Mouse (Mus musculus) right cerebral cortex, adult 2 months (tissue): ENCODE results near the gene 4930519G04Rik.
"Not testable (repeated sequence)": the region's sequence is repeated elsewhere in the genome, so short reads cannot be mapped to it uniquely, and the experiment has no call there.

Experiments used
- DNase-seq, 2 experiments: peaks; one replicate each; pipeline ENCODE4 v3.0.0; 2021 to 2022; ENCODE audit warnings: low spot score in 2 of 2

4930519G04Rik gene

DNA sequence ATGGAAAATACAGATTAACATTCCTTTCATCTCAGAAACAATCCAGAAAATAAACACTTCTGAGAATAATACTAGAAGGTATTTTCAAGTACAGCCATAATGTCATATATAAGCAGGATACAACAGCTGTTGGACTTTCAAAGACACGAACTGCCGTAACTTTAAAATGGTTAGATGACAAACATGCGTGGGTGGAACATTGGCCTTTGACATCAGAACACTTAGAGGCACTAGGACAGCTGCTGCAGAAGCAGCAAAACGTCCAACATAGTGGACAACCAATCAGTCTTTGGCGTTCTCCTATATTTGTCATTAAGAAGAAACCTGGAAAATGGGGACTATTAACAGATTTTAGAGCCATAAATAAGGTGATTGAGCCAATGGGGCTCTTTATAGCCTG is 13.0 kb upstream of the 4930519G04Rik start:
- not testable (repeated sequence) for DNase-seq

DNA sequence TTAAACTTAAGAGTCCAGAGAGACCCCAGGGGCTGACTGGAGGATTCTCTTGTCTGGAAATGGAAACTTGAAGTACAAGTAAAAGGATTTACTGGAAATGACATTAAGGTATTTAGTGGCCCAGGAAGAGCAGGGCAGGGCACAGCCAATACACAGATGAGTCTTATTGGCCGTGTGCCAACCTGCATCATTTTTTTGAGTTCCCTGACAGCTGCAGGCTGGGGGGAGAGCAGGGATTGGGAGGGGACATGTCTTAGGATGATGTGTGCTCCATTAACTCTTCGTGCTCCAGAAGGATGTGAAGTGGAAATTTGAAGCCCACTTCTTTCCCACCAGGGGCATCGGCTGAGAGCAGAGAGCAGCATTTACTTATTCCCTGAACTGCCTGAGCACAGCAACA is 11.3 kb upstream of the 4930519G04Rik start:
- not testable (repeated sequence) for DNase-seq

DNA sequence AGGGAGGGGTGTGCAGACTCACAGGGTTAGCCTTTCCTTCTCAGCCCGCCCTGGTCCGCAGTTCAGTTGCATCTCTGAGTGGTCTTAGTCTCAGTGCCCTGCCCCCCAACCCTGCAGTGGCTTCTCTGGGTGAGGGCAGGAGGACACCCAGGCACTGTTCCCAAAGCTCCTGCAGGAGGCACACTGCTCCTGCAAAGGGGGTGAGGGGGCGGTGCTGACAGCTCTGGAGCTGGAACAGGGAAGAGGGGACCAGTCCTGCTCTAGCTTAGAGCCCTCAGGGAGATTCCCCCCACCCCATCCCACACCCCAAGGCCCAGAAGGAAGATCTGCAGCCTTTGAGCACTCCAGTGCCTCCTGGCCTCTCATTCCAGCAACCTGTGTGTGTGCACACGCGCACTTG is 10.8 kb upstream of the 4930519G04Rik start:
- no peak for DNase-seq

DNA sequence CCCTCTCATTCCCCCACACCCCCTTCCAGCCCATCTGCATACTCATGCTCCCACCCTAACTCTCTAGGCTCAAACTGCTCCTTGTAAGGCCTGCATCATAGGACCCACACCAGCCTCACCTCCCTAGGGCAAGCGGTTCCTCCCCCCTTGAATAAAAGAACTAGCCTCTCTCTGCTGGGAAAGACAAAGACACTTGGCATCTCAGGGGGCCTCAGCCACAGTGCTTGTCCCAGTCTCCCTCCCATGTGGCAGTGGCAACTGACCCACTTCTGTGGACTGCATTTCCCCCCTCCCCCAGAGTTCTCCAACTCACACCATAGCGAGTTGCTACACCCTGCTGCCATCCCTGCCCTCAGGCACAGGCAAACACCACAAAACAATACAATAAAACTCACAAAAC is 9.1 kb upstream of the 4930519G04Rik start:
- DNase-seq = not testable (repeated sequence)

DNA sequence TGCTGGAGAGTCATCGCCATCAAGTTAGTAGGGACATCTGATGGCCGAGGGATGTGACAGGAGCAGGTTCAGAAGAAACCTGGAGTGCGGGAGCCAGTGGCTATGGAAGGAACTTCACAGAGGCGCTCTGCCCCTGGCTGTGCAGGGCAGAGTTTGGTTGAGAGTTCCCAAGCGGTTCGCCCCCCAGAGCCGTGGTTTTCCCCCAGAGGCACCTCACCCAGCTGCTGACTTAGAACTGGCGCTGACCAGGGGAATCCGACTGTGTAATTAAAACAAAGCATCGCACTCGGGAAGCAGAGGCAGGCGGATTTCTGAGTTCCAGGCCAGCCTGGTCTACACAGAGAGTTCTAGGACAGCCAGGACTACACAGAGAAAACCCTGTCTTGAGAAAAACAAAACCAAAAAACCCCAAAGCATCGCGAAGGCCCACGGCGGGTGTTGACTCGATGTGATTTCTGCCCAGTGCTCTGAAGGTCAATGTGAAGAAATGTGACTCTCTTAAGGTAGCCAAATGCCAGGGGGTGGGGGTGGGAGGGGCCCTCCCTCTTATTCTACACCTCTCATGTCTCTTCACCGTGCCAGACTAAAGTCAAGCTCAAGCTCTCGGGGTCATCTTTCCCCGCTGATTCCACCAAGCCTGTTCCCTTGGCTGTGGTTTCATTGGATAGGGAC is 1.8 kb upstream of the 4930519G04Rik start:
- no peak for DNase-seq

DNA sequence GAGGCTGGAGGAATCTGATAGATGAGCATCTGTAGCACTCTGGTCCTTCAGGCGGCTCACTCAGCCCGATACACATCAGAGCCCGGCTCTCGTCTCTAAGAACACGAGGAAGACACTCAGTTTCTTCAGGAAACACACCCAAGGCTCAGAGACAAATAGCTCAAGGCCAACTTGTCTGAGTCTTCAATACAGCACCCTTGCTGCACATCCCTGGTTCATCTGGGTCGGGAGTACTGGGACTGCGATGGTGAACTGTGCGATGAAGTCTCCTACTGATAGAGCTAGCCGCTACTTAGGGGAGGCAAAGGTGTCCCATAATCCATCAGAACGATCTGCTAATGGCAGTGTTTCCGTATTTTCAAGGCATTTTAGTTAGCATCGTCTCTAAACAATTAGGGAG is 5.1 kb downstream of the 4930519G04Rik start, which contains the start of gene Gm9936:
TSS of gene Gm9936 (minus strand) at position 101 of the 400 bp plus-strand sequence.
- DNase-seq = no peak

DNA sequence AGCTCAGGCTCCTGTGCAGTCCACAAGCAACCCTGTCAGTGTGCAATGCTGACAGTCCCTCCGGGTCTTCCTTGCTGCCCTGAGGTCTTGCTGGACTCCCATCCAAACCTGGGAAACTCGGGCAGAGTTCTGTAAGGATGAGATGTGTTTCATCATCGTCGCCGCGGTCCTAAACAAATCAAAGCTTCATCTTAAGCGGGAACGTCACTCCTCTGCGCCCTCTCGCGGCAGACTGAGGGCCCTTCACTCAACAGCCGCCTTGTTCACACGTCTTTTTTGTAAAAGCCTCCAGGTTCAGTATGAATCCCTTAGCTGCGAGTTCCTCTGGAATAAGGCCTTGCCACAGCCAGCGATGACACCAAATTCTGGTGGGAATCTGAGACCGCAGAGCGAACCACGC is 5.8 kb downstream of the 4930519G04Rik start:
- peak; percentile 80 to 81 for DNase-seq

DNA sequence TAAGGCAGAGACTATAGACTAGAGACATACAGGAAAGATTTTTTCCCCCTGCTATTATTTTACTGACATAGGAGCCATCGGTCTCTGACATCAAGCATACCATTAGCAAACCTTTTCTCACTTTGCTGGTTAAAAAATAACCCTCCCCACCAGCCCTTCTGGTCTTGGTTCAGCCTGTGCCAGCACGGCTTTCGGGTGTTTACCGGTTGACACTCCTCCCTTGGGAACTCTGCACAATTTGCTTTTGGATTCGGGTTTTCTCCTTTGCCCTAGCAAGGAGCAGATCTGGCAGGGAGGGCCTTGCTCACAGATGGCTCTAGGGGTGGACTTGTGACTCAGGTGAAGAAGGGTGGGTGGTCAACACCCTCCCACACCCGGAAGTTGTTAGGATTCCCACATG is 8.3 kb downstream of the 4930519G04Rik start:
- DNase-seq = no peak

DNA sequence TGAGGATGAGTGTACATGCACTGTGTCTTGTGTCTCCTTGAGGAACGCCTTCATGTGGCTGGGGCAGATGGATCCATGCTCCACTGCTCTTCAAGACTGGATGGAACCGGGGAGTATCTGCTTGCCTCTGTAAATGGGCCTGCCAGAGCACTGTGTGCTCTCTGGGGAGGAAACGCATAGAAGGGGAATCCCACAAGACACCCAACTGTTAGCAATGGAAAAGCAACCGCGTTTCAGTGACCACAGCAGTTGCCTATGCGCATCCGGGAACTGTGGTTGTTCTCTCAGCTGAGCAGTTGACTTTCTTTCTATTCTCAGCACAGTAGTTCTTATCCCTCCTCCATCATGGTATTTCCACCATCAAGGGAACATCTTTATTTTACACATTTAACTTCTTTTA is 11.3 kb downstream of the 4930519G04Rik start:
- no peak for DNase-seq

DNA sequence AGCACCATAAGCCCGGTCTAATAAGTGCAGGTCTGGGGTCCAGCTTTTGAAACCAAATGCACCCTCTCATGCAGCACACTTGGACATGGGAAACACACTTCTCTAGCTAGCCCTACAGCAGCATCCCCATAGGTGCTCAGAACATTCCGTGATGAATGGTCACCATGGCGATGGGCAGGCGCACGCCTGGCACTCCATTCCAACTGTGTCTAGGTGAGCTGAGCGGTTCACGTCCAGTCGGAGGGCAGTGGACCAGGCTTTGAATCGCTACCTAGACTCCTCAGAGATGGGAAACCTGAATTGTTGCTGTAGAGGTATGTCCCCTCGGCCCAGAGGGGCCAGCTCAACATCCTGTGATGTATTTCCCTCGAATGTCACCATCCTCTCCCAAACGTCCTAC is 11.8 kb downstream of the 4930519G04Rik start:
- no peak for DNase-seq

DNA sequence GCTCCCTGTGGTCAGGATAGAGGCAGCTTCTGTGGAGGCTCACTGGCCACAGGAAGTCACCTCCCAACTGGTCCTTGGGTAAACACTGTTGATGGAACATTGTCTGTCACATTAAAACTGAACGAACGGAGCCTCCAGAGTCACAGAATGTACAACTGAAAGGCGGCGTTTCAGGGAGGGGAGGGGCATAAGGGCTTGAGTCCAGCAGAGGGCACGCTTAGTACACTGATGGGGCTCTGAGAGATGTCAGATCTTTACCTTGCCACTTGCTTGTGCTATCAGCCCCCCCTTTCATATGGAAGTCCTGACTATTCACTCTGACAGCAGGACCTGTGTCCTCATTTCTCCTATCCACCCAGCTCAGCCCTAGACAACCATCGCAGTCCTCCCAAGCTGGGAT is 22.4 kb downstream of the 4930519G04Rik start:
- no peak for DNase-seq

DNA sequence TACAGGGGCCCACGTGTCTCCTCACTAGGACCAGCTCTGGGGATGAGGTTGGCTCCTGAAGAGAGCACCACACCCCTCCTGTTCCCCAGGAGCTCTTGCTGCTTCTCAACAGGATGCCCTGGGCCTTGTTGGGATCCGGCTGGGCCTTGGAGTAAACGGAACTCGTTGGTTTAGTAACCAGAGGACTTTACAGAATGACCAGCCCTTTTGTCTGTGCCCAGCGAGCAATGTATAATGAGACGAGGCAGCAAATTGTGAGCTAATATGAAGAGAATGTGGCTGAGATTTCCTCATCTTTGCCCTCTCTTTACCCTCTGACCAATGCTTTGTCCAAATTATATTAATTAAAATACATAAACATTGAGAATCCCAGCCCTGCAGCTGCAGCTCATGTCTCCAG is 22.9 kb downstream of the 4930519G04Rik start:
- no peak for DNase-seq

DNA sequence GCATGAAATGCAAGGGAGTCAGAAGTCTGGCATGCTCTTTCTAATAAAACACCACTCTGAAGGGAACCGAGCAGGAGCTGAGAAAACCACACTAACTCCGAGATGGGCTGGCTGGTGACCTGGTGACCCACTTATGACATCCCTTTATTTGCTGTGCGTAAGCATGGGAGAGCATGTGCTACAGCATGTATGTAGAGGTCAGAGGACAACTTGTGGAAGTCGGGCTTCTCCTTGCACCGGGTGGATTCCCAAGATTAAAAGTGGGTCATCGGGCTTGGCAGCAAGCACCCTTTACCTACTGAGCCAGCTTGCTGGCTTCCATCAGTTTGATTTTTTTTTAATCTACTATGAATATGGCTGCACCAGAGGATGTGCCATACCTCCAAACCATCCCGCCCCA is 24.0 kb downstream of the 4930519G04Rik start:
- DNase-seq = no peak

DNA sequence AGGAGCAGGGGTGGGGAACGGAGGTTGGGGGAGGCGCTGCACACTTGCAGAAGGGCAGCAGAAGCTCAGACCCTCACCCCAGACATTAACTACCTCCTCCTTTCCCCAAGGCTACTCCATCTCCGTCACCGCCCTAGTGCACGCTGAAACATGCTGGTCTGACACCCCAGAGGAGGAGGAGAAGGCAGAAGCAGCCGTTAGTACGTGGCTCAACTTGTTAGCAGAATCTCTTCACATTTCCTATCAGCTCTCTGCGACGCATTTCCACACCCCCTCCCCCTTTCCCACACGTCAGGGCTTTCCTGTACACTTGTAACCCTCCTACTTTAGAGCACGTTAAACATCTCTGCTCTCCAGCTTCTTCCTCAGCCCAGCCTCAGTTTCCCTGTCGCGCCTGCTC is 25.9 kb downstream of the 4930519G04Rik start:
- no peak for DNase-seq

DNA sequence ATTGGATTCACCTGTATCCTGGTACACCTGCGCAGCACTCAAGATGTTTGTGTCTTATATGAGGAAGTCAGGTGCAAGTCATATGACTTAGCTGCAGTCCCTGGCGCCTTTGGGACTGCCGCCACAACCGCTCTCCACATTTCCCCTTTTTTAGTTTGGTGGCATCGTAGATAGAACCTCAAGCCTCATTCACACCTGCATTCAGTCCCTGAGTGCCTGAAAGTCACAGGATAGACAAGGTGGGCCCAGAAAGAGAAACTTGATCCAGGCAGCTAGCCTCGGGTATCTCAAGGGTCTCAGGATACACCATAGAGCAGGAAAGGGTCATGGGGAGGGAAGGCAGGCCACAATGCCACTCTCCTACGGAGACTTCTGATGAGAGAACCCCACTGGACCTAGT is 28.9 kb downstream of the 4930519G04Rik start:
- DNase-seq = not testable (repeated sequence)

DNA sequence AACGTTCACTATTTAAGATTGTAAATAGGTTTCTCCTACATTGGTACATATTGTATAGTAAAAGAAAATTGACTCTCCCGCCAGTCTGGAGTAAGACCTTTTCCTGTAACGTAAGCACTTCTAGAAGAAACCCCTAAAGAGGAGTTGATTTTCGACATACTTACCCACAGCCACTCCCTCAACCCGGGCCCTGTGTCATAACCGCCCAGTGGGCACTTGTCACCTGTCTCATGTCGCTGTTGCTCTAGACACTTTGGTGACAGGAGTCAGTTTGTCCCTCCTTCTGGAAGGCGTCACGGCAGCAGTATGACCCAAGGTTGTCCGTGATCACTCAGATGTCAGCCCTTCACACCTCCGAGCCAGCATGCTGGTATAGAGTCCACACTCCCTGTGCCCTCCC is 29.6 kb downstream of the 4930519G04Rik start:
- DNase-seq = no peak

DNA sequence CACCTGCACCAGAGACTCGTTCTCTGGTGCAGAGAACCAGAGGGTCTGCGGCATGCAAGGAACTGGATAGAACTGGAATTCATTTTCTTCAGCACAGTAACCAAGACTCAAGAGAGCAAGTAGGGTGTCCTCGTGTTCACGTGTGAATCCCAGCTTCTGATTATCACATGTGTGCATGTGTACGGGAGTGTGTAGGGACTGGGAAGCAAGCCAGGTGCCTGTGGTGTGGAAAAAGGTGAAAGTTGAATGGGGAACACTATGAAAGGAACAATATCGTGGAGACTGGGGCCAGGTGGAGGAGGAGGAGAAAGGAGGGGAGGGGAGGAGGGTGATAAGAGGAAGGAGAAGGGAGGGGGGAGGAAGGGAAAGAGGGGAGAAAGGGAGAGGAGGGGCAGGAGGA is 33.3 kb downstream of the 4930519G04Rik start:
- no peak for DNase-seq

DNA sequence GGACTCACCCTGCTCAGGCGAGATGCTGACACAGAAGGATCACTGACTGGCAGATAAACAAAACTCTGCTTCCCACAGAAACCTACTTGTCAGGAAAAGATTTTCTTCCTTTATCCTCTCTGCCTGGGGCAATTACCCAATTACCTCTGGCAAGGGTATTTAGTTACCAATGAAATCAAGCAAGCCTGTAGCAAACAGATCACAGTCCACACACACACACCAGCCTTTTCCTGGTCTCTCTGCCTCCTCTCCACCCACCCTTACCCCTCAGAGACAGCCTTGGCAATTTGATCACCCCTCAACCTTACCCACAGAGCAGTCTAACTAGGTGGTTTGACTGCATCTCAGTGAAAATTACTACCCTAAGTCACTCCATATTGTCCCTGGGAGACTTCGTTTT is 35.5 kb downstream of the 4930519G04Rik start:
- DNase-seq = no peak

DNA sequence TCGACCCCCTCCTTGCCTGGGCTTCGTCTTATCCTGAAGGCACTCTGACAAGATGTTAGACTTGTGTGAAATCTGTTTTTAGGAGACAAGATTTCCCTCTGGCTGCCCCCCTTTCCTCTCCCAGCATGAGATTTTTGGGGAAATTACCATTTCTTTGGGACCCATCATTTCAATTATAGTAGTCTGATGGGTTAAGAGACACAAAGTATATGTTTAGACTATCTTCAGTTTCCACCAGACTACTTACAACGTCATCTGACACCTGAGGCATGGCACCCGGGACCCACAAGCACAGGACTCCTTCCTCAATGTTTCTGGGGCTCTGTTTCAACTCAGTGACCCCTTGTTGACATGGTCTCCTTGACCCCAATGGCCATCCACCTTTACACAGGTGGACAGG is 42.1 kb downstream of the 4930519G04Rik start:
- DNase-seq = no peak

DNA sequence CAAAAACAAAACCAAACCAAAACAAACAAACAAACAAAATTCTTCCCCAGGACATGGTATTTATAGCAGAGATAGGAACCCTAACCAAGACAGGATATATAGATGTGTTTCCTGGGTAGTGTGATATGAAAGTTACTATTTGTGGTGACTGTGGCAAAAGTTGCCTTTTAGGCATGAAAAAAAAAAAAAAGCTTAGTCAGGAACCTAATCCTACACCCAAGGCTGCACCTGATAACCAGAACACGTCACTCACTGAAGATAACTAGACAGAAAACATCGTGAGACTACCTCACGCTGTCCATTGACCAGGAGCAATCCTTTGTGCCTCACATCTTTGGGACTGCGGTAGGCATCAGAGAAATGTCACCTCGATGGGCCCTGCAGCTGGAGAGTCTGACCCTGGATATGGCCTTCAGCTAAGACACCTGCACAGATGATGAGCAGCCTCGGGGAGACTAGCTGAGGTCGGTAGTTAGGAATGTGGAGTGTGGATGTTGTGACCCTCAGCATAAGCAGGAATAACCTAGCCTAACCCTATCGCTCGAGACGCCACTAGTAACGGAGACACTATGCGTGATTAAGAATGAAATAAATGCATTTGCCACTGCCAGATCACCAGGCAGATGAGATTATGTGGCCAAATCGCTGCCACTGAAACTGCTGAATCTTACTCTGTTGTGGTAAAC is 43.4 kb downstream of the 4930519G04Rik start, which contains the start of gene Oasl2:
TSS of gene Oasl2 (plus strand) at position 249 of the 686 bp plus-strand sequence.
- no peak for DNase-seq

DNA sequence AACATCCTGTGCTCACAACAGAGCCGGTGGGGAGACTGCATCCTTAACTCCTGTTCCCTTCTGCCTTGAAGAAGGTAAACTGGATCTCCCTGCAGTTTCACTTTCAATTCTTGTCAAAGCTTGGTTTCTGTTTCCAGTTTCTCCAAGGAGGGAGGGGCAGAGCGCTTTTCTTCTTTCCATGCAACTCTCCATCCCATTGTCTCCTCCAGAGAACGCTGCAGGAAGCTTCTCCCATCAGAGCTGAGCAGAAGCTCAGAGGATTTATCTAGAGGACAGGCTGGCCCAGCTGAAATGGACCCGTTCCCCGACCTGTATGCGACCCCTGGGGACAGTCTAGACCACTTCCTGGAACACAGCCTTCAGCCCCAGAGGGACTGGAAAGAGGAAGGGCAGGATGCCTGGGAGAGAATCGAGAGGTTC is 43.9 kb downstream of the 4930519G04Rik start:
- DNase-seq = no peak

DNA sequence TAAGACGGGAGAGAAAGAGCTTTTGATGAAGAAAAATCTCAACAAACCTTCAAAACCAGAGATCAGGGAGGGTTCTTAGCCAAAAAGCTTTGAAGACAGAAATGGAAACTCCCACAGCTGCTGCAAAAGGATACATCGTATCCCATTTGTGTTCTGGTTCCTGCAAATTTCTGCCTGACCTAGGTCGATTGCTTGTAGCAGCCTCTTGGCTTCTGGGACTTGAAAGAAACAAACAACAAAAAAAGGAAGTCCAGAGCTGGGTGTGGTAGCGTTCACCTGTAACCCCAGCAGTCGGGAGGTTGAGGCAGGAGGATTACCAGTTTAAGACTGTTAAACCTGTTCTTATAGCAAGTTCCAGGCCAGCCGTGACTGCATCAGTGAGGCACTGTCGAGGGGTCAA is 45.4 kb downstream of the 4930519G04Rik start:
- DNase-seq = no peak

DNA sequence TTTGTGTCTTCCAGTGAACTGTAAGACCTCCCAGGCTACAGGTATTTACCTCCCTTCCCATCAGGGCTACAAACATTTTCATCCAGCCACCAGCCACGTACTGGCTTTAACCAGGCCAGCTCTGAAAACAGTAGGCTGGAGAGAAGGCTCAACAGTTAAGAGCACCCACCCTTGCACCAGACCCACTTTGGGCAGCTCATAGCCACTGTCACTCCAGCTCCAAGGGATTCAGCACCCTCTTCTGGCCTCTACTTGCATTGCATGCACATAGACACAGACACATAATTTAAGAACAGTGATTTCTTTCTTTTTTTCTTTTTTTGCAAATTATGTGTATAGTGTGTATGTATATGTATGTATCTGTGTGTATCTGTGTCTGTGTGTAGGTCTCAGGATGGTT is 48.9 kb downstream of the 4930519G04Rik start:
- DNase-seq = no peak
